Mouse (Mus musculus) limb, embryonic 10.5 days (tissue): ENCODE results near the gene Cog4. TPM values are rescaled to one million over a fixed set of nuclear protein-coding genes. Genes with fewer than 3 reads are reported as not detected.
"Not testable (repeated sequence)": the region's sequence is repeated elsewhere in the genome, so short reads cannot be mapped to it uniquely, and the experiment has no call there.

Source experiments
- DNase-seq: peaks from one replicate; pipeline ENCODE4 v3.0.0-alpha.2; 2017; ENCODE audit warnings: low spot score
- H3K27ac ChIP-seq: fragments of 300-500 bp; sonication (generic); 2 replicates; pipeline ENCODE4 v1.5.1; 2016; ENCODE audit warnings: mild to moderate bottlenecking
- H3K27me3 ChIP-seq: fragments of 300-500 bp; sonication (generic); 2 replicates; pipeline ENCODE4 v1.6.1; 2016; ENCODE audit warnings: low read depth, mild to moderate bottlenecking; ENCODE audit not compliant: poor library complexity, severe bottlenecking
- H3K36me3 ChIP-seq: fragments of 300-500 bp; sonication (generic); 2 replicates; pipeline ENCODE4 v1.6.1; 2016; ENCODE audit warnings: mild to moderate bottlenecking, moderate library complexity
- H3K4me1 ChIP-seq: fragments of 300-500 bp; sonication (generic); 2 replicates; pipeline ENCODE4 v1.6.1; 2016
- H3K4me3 ChIP-seq: fragments of 300-500 bp; sonication (generic); 2 replicates; pipeline ENCODE4 v1.5.1; 2016; ENCODE audit warnings: mild to moderate bottlenecking, moderate library complexity
- H3K9me3 ChIP-seq: fragments of 300-500 bp; sonication (generic); replicated peaks from 2 replicates; pipeline ENCODE4 v1.6.1; 2016; ENCODE audit warnings: mild to moderate bottlenecking
- WGBS: fragments of 180-500 bp; shearing (Covaris S2); methylation state at CpG from one replicate; pipeline ENCODE4 v1.1.7; 2016; 5-methylcytosine and 5-hydroxymethylcytosine counted together
- polyA plus RNA-seq: library from polyadenylated mRNA; unstranded; fragments of >200 nt; fragmentation: Nextera tagmentation; extraction: Ambion mirVana; gene quantifications from 2 replicates; pipeline ENCODE4 v1.2.1, GENCODE M21; 2016

Gene Cog4
- polyA plus RNA-seq, 1 experiment from 2014 or later = 87.0 TPM

GRCm38 (mm10) chr8:110845821-110846404, 487 bp upstream of the Cog4 start:
- peak overlapping the region; percentile 76 for H3K4me3 ChIP-seq
- H3K27me3 ChIP-seq = no peaks in the 10 kb centered on the region
- no peak for DNase-seq
- H3K4me1 ChIP-seq = peaks cover 22% of the 10 kb centered on the region
- peaks cover 59% of the 10 kb centered on the region for H3K36me3 ChIP-seq
- H3K9me3 ChIP-seq = no peaks in the 10 kb centered on the region
- peak overlapping the region; percentile 97 for H3K27ac ChIP-seq
- 11% methylated on average over 17 of the region's 17 CpGs for WGBS

- DNase-seq = no peak
- Histone ChIP-seq H3K27me3 (no peaks in the 10 kb centered on the region), H3K36me3 (peaks cover 59% of the 10 kb centered on the region), H3K4me3 (peak overlapping the region; percentile 76), H3K9me3 (no peaks in the 10 kb centered on the region), H3K27ac (peak overlapping the region; percentile 97), H3K4me1 (peaks cover 22% of the 10 kb centered on the region)
- WGBS = 2% methylated on average over 13 of the region's 13 CpGs
These were observed 760 bp downstream of the Cog4 start for GRCm38 (mm10) chr8:110847171-110847549.

GRCm38 (mm10) chr8:110847645-110848495, 1.5 kb downstream of the Cog4 start:
- Histone ChIP-seq H3K9me3 (no peaks in the 10 kb centered on the region), H3K27me3 (no peaks in the 10 kb centered on the region), H3K4me1 (peaks cover 22% of the 10 kb centered on the region), H3K4me3 (peak overlapping the region; percentile 76), H3K36me3 (peaks cover 59% of the 10 kb centered on the region), H3K27ac (peak overlapping the region; percentile 97; the same call in 1 of the 2 replicates)
- WGBS = 66% methylated on average over 14 of the region's 14 CpGs
- no peak for DNase-seq

- H3K27ac ChIP-seq = no peak overlapping the region
- no peaks in the 10 kb centered on the region for H3K9me3 ChIP-seq
- H3K4me3 ChIP-seq = no peak overlapping the region
- 92% methylated on average over 10 of the region's 10 CpGs for WGBS
- no peaks in the 10 kb centered on the region for H3K27me3 ChIP-seq
- peaks cover 11% of the 10 kb centered on the region for H3K4me1 ChIP-seq
- DNase-seq = no peak
- H3K36me3 ChIP-seq = peaks cover 69% of the 10 kb centered on the region
These were observed 4.8 kb downstream of the Cog4 start for GRCm38 (mm10) chr8:110851186-110851585.

GRCm38 (mm10) chr8:110856073-110856472, 9.7 kb downstream of the Cog4 start:
- H3K27me3 ChIP-seq, H3K4me1 ChIP-seq, H3K4me3 ChIP-seq, DNase-seq, H3K9me3 ChIP-seq, H3K27ac ChIP-seq: not testable (repeated sequence)
- 96% methylated on average over 4 of the region's 4 CpGs for whole genome bisulfite sequencing
- H3K36me3 ChIP-seq = peaks cover 96% of the 10 kb centered on the region

- H3K27me3 ChIP-seq = no peaks in the 10 kb centered on the region
- no peaks in the 10 kb centered on the region for H3K4me1 ChIP-seq
- no peaks in the 10 kb centered on the region for H3K9me3 ChIP-seq
- 92% methylated on average over 5 of the region's 5 CpGs for whole genome bisulfite sequencing
- no peak for DNase-seq
- H3K27ac ChIP-seq = no peak overlapping the region
- peaks cover 96% of the 10 kb centered on the region for H3K36me3 ChIP-seq
- H3K4me3 ChIP-seq = no peak overlapping the region
These were observed 10.5 kb downstream of the Cog4 start for GRCm38 (mm10) chr8:110856760-110857461.

GRCm38 (mm10) chr8:110859651-110860501, 13.5 kb downstream of the Cog4 start:
- 91% methylated on average over 7 of the region's 7 CpGs for WGBS
- H3K36me3 ChIP-seq = peaks cover 96% of the 10 kb centered on the region
- H3K27ac ChIP-seq = no peak overlapping the region
- DNase-seq = no peak
- H3K4me3 ChIP-seq = no peak overlapping the region
- H3K27me3 ChIP-seq = no peaks in the 10 kb centered on the region
- no peaks in the 10 kb centered on the region for H3K4me1 ChIP-seq
- H3K9me3 ChIP-seq = no peaks in the 10 kb centered on the region

GRCm38 (mm10) chr8:110861347-110862025, 15.1 kb downstream of the Cog4 start:
- H3K4me1 ChIP-seq, H3K27ac ChIP-seq, DNase-seq, H3K27me3 ChIP-seq, H3K4me3 ChIP-seq, H3K9me3 ChIP-seq: not testable (repeated sequence)
- peaks cover 98% of the 10 kb centered on the region for H3K36me3 ChIP-seq
- WGBS = 96% methylated on average over 7 of the region's 7 CpGs

- no peaks in the 10 kb centered on the region for H3K27me3 ChIP-seq
- H3K27ac ChIP-seq = no peak overlapping the region
- H3K36me3 ChIP-seq = peaks cover 100% of the 10 kb centered on the region
- no peaks in the 10 kb centered on the region for H3K9me3 ChIP-seq
- DNase-seq = no peak
- 92% methylated on average over 2 of the region's 2 CpGs for WGBS
- H3K4me3 ChIP-seq = no peak overlapping the region
- H3K4me1 ChIP-seq = no peaks in the 10 kb centered on the region
These were observed 24.1 kb downstream of the Cog4 start for GRCm38 (mm10) chr8:110870501-110870900.

- Histone ChIP-seq H3K4me3 (no peak overlapping the region), H3K27me3 (no peaks in the 10 kb centered on the region), H3K36me3 (peaks cover 99% of the 10 kb centered on the region), H3K4me1 (no peaks in the 10 kb centered on the region), H3K9me3 (no peaks in the 10 kb centered on the region), H3K27ac (no peak overlapping the region)
- no peak for DNase-seq
- 89% methylated on average over 4 of the region's 4 CpGs for WGBS
These were observed 31.5 kb downstream of the Cog4 start for GRCm38 (mm10) chr8:110877862-110878261.

GRCm38 (mm10) chr8:110881741-110882310, 35.4 kb downstream of the Cog4 start:
- Histone ChIP-seq H3K9me3 (no peaks in the 10 kb centered on the region), H3K27ac (no peak overlapping the region), H3K4me3 (no peak overlapping the region), H3K4me1 (no peaks in the 10 kb centered on the region), H3K36me3 (peaks cover 99% of the 10 kb centered on the region), H3K27me3 (no peaks in the 10 kb centered on the region)
- 96% methylated on average over 10 of the region's 10 CpGs for WGBS
- DNase-seq = no peak

GRCm38 (mm10) chr8:110883824-110884223, 37.4 kb downstream of the Cog4 start:
- H3K36me3 ChIP-seq = peaks cover 99% of the 10 kb centered on the region
- 97% methylated on average over 18 of the region's 18 CpGs for WGBS
- no peaks in the 10 kb centered on the region for H3K4me1 ChIP-seq
- H3K27me3 ChIP-seq = no peaks in the 10 kb centered on the region
- H3K4me3 ChIP-seq = no peak overlapping the region
- no peak for DNase-seq
- no peak overlapping the region for H3K27ac ChIP-seq
- no peaks in the 10 kb centered on the region for H3K9me3 ChIP-seq
